8 mouse cellular contexts compared by ENCODE assay signal in the genomic region with DNA sequence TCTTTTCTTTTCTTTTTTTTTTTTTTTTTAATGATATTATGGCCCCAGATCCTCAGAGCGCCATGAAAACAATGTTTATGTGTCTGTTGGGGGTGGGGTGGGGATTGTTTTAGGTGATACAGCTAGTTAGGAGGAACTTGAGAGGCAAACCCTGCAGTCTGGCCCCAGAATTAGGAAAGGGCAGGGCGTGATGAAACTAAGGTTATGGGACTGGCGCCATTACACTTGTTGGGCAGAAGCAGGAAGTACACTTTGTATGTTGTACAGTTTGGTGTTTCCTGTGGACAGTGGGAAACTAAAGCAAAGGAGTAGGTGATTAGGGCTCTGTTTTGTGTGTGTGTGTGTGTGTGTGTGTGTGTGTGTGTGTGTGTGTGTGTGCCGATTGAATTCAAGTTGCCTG. TPM values are rescaled to one million over a fixed set of nuclear protein-coding genes. Genes with fewer than 3 reads are reported as not detected.
A peak's percentile ranks its signal among the peaks of the same experiment; 100 is the strongest.
DNase-seq lines count a peak whose midpoint lies in the region; ATAC-seq lines count a peak whose summit lies in the region.

No protein-coding gene starts in this region.

- peak overlapping the region; percentile 75 to 90; a peak in 3 of 4 replicates for H3K27ac ChIP-seq in heart, embryonic 14.5 days (replicated peaks in 1 of 2; ENCODE audit: control insufficient read depth in 1 of 2, insufficient read depth in 1 of 2, low read depth in 2 of 2, low read length in 2 of 2)
- H3K27ac ChIP-seq in hindbrain, embryonic 15.5 days (replicated peaks): no peak overlapping the region
- H3K27ac ChIP-seq in lung, embryonic 16.5 days (ENCODE audit: low read length): peak overlapping the region; percentile 21; the same call in 1 of the 2 replicates

- no peak for ATAC-seq in heart, embryonic 14.5 days (ENCODE audit: insufficient number of reproducible peaks, insufficient read depth, low FRiP score, low read depth)
- no peak for ATAC-seq in hindbrain, embryonic 15.5 days (ENCODE audit: low FRiP score, low read depth)
- no peak for ATAC-seq in lung, embryonic 16.5 days (ENCODE audit: low read depth)
- ATAC-seq in neutrophil, adult 5-6 weeks (ENCODE audit: extremely low read depth, insufficient number of reproducible peaks, low FRiP score, poor library complexity, severe bottlenecking): peak; percentile 62

- H3K27me3 ChIP-seq in heart, embryonic 14.5 days (ENCODE audit: control insufficient read depth, insufficient read depth, low read length): no peaks in the 10 kb centered on the region
- H3K27me3 ChIP-seq in hindbrain, embryonic 15.5 days: no peaks in the 10 kb centered on the region
- no peaks in the 10 kb centered on the region for H3K27me3 ChIP-seq in lung, embryonic 16.5 days (ENCODE audit: control insufficient read depth, insufficient read depth, low read depth, low read length)

- peaks cover 2 to 29% of the 10 kb centered on the region in 2 experiments for H3K4me1 ChIP-seq in heart, embryonic 14.5 days (ENCODE audit: control insufficient read depth in 2 of 2, insufficient read depth in 2 of 2, low read length in 2 of 2)
- H3K4me1 ChIP-seq in hindbrain, embryonic 15.5 days (replicated peaks): peaks cover 16% of the 10 kb centered on the region
- H3K4me1 ChIP-seq in lung, embryonic 16.5 days (replicated peaks; ENCODE audit: control insufficient read depth, insufficient read depth, low read length): peaks cover 15% of the 10 kb centered on the region; the same call in 1 of the 2 replicates

- WGBS in heart, embryonic 14.5 days: 42% methylated on average over 4 of the region's 4 CpGs
- 43% methylated on average over 4 of the region's 4 CpGs for WGBS in hindbrain, embryonic 15.5 days
- WGBS in lung, embryonic 16.5 days: 44% methylated on average over 4 of the region's 4 CpGs

- no peak for DNase-seq in heart, postnatal 14 days
- peak; percentile 34 for DNase-seq in c-Kit-positive CD71-positive TER-119-positive erythroid progenitor cells, embryonic 14.5 days (ENCODE audit: low spot score)
- no peak for DNase-seq in Muller cell, postnatal 12 days (ENCODE audit: inconsistent ontology term)
- DNase-seq in cerebellum, postnatal 14 days: no peak

- intact Hi-C loops in heart, postnatal 14 days (cut with DNase I): loop anchor here (5.0 kb wide), 1 partner anchor 322 kb away; no protein-coding TSS in a partner anchor

- no peaks in the 10 kb centered on the region for H3K9me3 ChIP-seq in heart, embryonic 14.5 days (ENCODE audit: control insufficient read depth, low read length)
- no peaks in the 10 kb centered on the region for H3K9me3 ChIP-seq in hindbrain, embryonic 15.5 days
- no peaks in the 10 kb centered on the region for H3K9me3 ChIP-seq in lung, embryonic 16.5 days (ENCODE audit: control insufficient read depth, low read length)

- peak overlapping the region; percentile 74 for H3K4me2 ChIP-seq in heart, embryonic 14.5 days (ENCODE audit: low read length)
- peak overlapping the region; percentile 87 for H3K4me2 ChIP-seq in hindbrain, embryonic 15.5 days
- H3K4me2 ChIP-seq in lung, embryonic 16.5 days (ENCODE audit: low read depth, low read length): peak overlapping the region; percentile 73

- H3K4me3 ChIP-seq in heart, embryonic 14.5 days (ENCODE audit: control insufficient read depth in 1 of 2, insufficient read depth in 1 of 2, low read depth in 1 of 2, low read length in 2 of 2): peak overlapping the region in 1 of 2 experiments; percentile 90; a peak in 3 of 4 replicates
- no peak overlapping the region for H3K4me3 ChIP-seq in hindbrain, embryonic 15.5 days
- H3K4me3 ChIP-seq in lung, embryonic 16.5 days (ENCODE audit: low read length): peak overlapping the region; percentile 98

- H3K9ac ChIP-seq in heart, embryonic 14.5 days (ENCODE audit: low read length): no peak overlapping the region
- no peak overlapping the region for H3K9ac ChIP-seq in hindbrain, embryonic 15.5 days
- H3K9ac ChIP-seq in lung, embryonic 16.5 days (ENCODE audit: low read length): no peak overlapping the region

- H3K36me3 ChIP-seq in heart, embryonic 14.5 days (ENCODE audit: control insufficient read depth, insufficient read depth, low read length): peaks cover 39% of the 10 kb centered on the region
- peaks cover 13% of the 10 kb centered on the region; the same call in 1 of the 2 replicates for H3K36me3 ChIP-seq in hindbrain, embryonic 15.5 days
- H3K36me3 ChIP-seq in lung, embryonic 16.5 days (ENCODE audit: control insufficient read depth, insufficient read depth, low read length): peaks cover 8% of the 10 kb centered on the region

RNA-seq across cellular contexts. Expression of a gene that starts 0.8 kb away (rescaled TPM):
- polyA plus RNA-seq in heart, embryonic 14.5 days (2014; fragmentation: Nextera tagmentation; extraction: Ambion mirVana): 16.8 and 17.3 TPM in 2 replicates
- 10 to 100 TPM; 75.6 to 75.8 TPM for total RNA-seq in heart, postnatal 14 days (2021)
- polyA plus RNA-seq in hindbrain, embryonic 15.5 days (2015; fragmentation: Nextera tagmentation; extraction: Ambion mirVana): 12.4 TPM in 2 replicates
- polyA plus RNA-seq in lung, embryonic 16.5 days (2015; fragmentation: Nextera tagmentation; extraction: Ambion mirVana): 20.7 and 20.9 TPM in 2 replicates
- 44.6 and 47.6 TPM in 2 replicates for total RNA-seq in neutrophil, adult 5-6 weeks (2017)

RNA-seq across cellular contexts. Expression of a gene that starts 34.7 kb away (rescaled TPM):
- 281 and 320 TPM in 2 replicates for polyA plus RNA-seq in heart, embryonic 14.5 days (2014; fragmentation: Nextera tagmentation; extraction: Ambion mirVana)
- 100 to 1,000 TPM; 150 to 157 TPM for total RNA-seq in heart, postnatal 14 days (2021)
- 186 and 195 TPM in 2 replicates for polyA plus RNA-seq in hindbrain, embryonic 15.5 days (2015; fragmentation: Nextera tagmentation; extraction: Ambion mirVana)
- 332 and 342 TPM in 2 replicates for polyA plus RNA-seq in lung, embryonic 16.5 days (2015; fragmentation: Nextera tagmentation; extraction: Ambion mirVana)
- total RNA-seq in neutrophil, adult 5-6 weeks (2017): 89.6 and 92.8 TPM in 2 replicates

RNA-seq across cellular contexts. Expression of a gene that starts 51.6 kb away (rescaled TPM):
- 0.93 and 1.1 TPM in 2 replicates for polyA plus RNA-seq in heart, embryonic 14.5 days (2014; fragmentation: Nextera tagmentation; extraction: Ambion mirVana)
- total RNA-seq in heart, postnatal 14 days (2021): 1 to 10 TPM; 1.5 to 2.2 TPM
- polyA plus RNA-seq in hindbrain, embryonic 15.5 days (2015; fragmentation: Nextera tagmentation; extraction: Ambion mirVana): 1.7 and 2.2 TPM in 2 replicates
- polyA plus RNA-seq in lung, embryonic 16.5 days (2015; fragmentation: Nextera tagmentation; extraction: Ambion mirVana): 2.5 and 2.9 TPM in 2 replicates
- not detected in 2 replicates for total RNA-seq in neutrophil, adult 5-6 weeks (2017)

RNA-seq across cellular contexts. Expression of a gene that starts 51.7 kb away (rescaled TPM):
- polyA plus RNA-seq in heart, embryonic 14.5 days (2014; fragmentation: Nextera tagmentation; extraction: Ambion mirVana): 70.0 and 79.7 TPM in 2 replicates
- total RNA-seq in heart, postnatal 14 days (2021): 10 to 100 TPM; 19.2 to 20.3 TPM
- 51.3 and 56.1 TPM in 2 replicates for polyA plus RNA-seq in hindbrain, embryonic 15.5 days (2015; fragmentation: Nextera tagmentation; extraction: Ambion mirVana)
- 67.5 and 70.2 TPM in 2 replicates for polyA plus RNA-seq in lung, embryonic 16.5 days (2015; fragmentation: Nextera tagmentation; extraction: Ambion mirVana)
- total RNA-seq in neutrophil, adult 5-6 weeks (2017): 32.4 TPM in 2 replicates
